Mouse (Mus musculus): Measurements from ENCODE around the gene Stat2. TPM values are rescaled to one million over a fixed set of nuclear protein-coding genes. Genes with fewer than 3 reads are reported as not detected.

Gene Stat2
- polyA plus RNA-seq, 1 experiment from 2014 or later: 11.8 TPM

- no peak overlapping the region; the same call in 1 of the 2 replicates for H3K4me3 ChIP-seq (ENCODE audit: low read length)
- H3K27ac ChIP-seq (ENCODE audit: low read depth, low read length): no peak overlapping the region
- H3K9ac ChIP-seq (ENCODE audit: low read depth, low read length): no peak overlapping the region; the same call in 1 of the 2 replicates
- peaks cover 20% of the 10 kb centered on the region for H3K4me1 ChIP-seq (ENCODE audit: control insufficient read depth, insufficient read depth, low read length)
- peak overlapping the region; percentile 63 for H3K4me2 ChIP-seq (replicated peaks; ENCODE audit: low read depth, low read length)
- 84% methylated on average over 3 of the region's 3 CpGs for WGBS
- H3K27me3 ChIP-seq (ENCODE audit: control insufficient read depth, insufficient read depth, low read length): no peaks in the 10 kb centered on the region
- ATAC-seq (ENCODE audit: low FRiP score, low TSS enrichment): no peak
- H3K36me3 ChIP-seq (ENCODE audit: control insufficient read depth, insufficient read depth, low read length): peaks cover 7% of the 10 kb centered on the region
- H3K9me3 ChIP-seq (ENCODE audit: control insufficient read depth, low read length): no peaks in the 10 kb centered on the region
Observed at GRCm38 (mm10) chr10:128336597-128336996, 66.2 kb downstream of the Stat2 start.

- peak within 1 kb of the TSS; percentile 85 for H3K9ac ChIP-seq (ENCODE audit: low read depth, low read length)
- peak within 1 kb of the TSS; percentile 87 for H3K27ac ChIP-seq (ENCODE audit: low read depth, low read length)
- H3K27me3 ChIP-seq (ENCODE audit: control insufficient read depth, insufficient read depth, low read length): no peaks in the 10 kb centered on the region
- under 1% methylated on average over 61 of the region's 61 CpGs for WGBS
- no peaks in the 10 kb centered on the region for H3K9me3 ChIP-seq (ENCODE audit: control insufficient read depth, low read length)
- ATAC-seq (ENCODE audit: low FRiP score, low TSS enrichment): peak; percentile 98
- H3K4me1 ChIP-seq (ENCODE audit: control insufficient read depth, insufficient read depth, low read length): peaks cover 20% of the 10 kb centered on the region
- peaks cover 7% of the 10 kb centered on the region for H3K36me3 ChIP-seq (ENCODE audit: control insufficient read depth, insufficient read depth, low read length)
- H3K4me3 ChIP-seq (ENCODE audit: low read length): peak within 1 kb of the TSS; percentile 86
- H3K4me2 ChIP-seq (replicated peaks; ENCODE audit: low read depth, low read length): peak within 1 kb of the TSS; percentile 85
Observed at GRCm38 (mm10) chr10:128337306-128338181, 67.2 kb downstream of the Stat2 start, which contains the start of gene Cs. Gene Cs (plus strand): TSS chr10:128337734.

GRCm38 (mm10) chr10:128338415-128338814, 68.1 kb downstream of the Stat2 start:
- H3K9ac ChIP-seq (ENCODE audit: low read depth, low read length): peak overlapping the region; percentile 85
- no peaks in the 10 kb centered on the region for H3K27me3 ChIP-seq (ENCODE audit: control insufficient read depth, insufficient read depth, low read length)
- WGBS: 17% methylated on average over 5 of the region's 5 CpGs
- peak overlapping the region; percentile 87 for H3K27ac ChIP-seq (ENCODE audit: low read depth, low read length)
- H3K4me1 ChIP-seq (ENCODE audit: control insufficient read depth, insufficient read depth, low read length): peaks cover 23% of the 10 kb centered on the region
- peak overlapping the region; percentile 85 for H3K4me2 ChIP-seq (replicated peaks; ENCODE audit: low read depth, low read length)
- peak overlapping the region; percentile 86 for H3K4me3 ChIP-seq (ENCODE audit: low read length)
- peaks cover 7% of the 10 kb centered on the region for H3K36me3 ChIP-seq (ENCODE audit: control insufficient read depth, insufficient read depth, low read length)
- no peak; the same call in 1 of the 2 replicates for ATAC-seq (ENCODE audit: low FRiP score, low TSS enrichment)
- no peaks in the 10 kb centered on the region for H3K9me3 ChIP-seq (ENCODE audit: control insufficient read depth, low read length)

- Histone ChIP-seq H3K4me2 (replicated peaks; ENCODE audit: low read depth, low read length) (peak overlapping the region; percentile 85), H3K9me3 (ENCODE audit: control insufficient read depth, low read length) (no peaks in the 10 kb centered on the region), H3K27me3 (ENCODE audit: control insufficient read depth, insufficient read depth, low read length) (no peaks in the 10 kb centered on the region), H3K27ac (ENCODE audit: low read depth, low read length) (no peak overlapping the region), H3K36me3 (ENCODE audit: control insufficient read depth, insufficient read depth, low read length) (peaks cover 7% of the 10 kb centered on the region), H3K4me3 (ENCODE audit: low read length) (peak overlapping the region; percentile 86), H3K9ac (ENCODE audit: low read depth, low read length) (peak overlapping the region; percentile 85; the same call in 1 of the 2 replicates), H3K4me1 (ENCODE audit: control insufficient read depth, insufficient read depth, low read length) (peaks cover 24% of the 10 kb centered on the region)
- no peak for ATAC-seq (ENCODE audit: low FRiP score, low TSS enrichment)
- WGBS: 86% methylated on average over 2 of the region's 2 CpGs
Observed at GRCm38 (mm10) chr10:128338948-128339347, 68.6 kb downstream of the Stat2 start.

- no peak overlapping the region for H3K27ac ChIP-seq (ENCODE audit: low read depth, low read length)
- peaks cover 32% of the 10 kb centered on the region for H3K4me1 ChIP-seq (ENCODE audit: control insufficient read depth, insufficient read depth, low read length)
- peaks cover 7% of the 10 kb centered on the region for H3K36me3 ChIP-seq (ENCODE audit: control insufficient read depth, insufficient read depth, low read length)
- H3K27me3 ChIP-seq (ENCODE audit: control insufficient read depth, insufficient read depth, low read length): no peaks in the 10 kb centered on the region
- H3K9ac ChIP-seq (ENCODE audit: low read depth, low read length): no peak overlapping the region
- no peak for ATAC-seq (ENCODE audit: low FRiP score, low TSS enrichment)
- 91% methylated on average over 2 of the region's 2 CpGs for WGBS
- no peak overlapping the region for H3K4me3 ChIP-seq (ENCODE audit: low read length)
- H3K4me2 ChIP-seq (replicated peaks; ENCODE audit: low read depth, low read length): no peak overlapping the region
- no peaks in the 10 kb centered on the region for H3K9me3 ChIP-seq (ENCODE audit: control insufficient read depth, low read length)
Observed at GRCm38 (mm10) chr10:128340257-128340656, 69.9 kb downstream of the Stat2 start.

Other genes starting within 250 kb of the Stat2 start
- 967 and 1,287 TPM in 2 replicates for gene Naca, start 235.0 kb upstream of the Stat2 start, polyA plus RNA-seq (2014; fragmentation: Nextera tagmentation; extraction: Ambion mirVana)
- 566 and 622 TPM in 2 replicates for gene Ptges3, start 211.6 kb upstream of the Stat2 start, polyA plus RNA-seq (2014; fragmentation: Nextera tagmentation; extraction: Ambion mirVana)
- 2,294 and 2,764 TPM in 2 replicates for gene Atp5b, start 187.3 kb upstream of the Stat2 start, polyA plus RNA-seq (2014; fragmentation: Nextera tagmentation; extraction: Ambion mirVana)
- 17.6 and 33.7 TPM in 2 replicates for gene Baz2a, start 179.0 kb upstream of the Stat2 start, polyA plus RNA-seq (2014; fragmentation: Nextera tagmentation; extraction: Ambion mirVana)
- 35.6 and 36.0 TPM in 2 replicates for gene Rbms2, start 90.3 kb upstream of the Stat2 start, polyA plus RNA-seq (2014; fragmentation: Nextera tagmentation; extraction: Ambion mirVana)
- 0.89 and 1.1 TPM in 2 replicates for gene Gls2, start 76.1 kb upstream of the Stat2 start, polyA plus RNA-seq (2014; fragmentation: Nextera tagmentation; extraction: Ambion mirVana)
- gene Spryd4, start 58.8 kb upstream of the Stat2 start, polyA plus RNA-seq (2014; fragmentation: Nextera tagmentation; extraction: Ambion mirVana): 31.1 and 34.8 TPM in 2 replicates
- not detected in 2 replicates for gene Mip, start 44.7 kb upstream of the Stat2 start, polyA plus RNA-seq (2014; fragmentation: Nextera tagmentation; extraction: Ambion mirVana)
- gene Timeless, start 38.5 kb upstream of the Stat2 start, polyA plus RNA-seq (2014; fragmentation: Nextera tagmentation; extraction: Ambion mirVana): 47.8 and 68.2 TPM in 2 replicates
- 0.29 and 0.70 TPM in 2 replicates for gene Apon, start 16.5 kb upstream of the Stat2 start, polyA plus RNA-seq (2014; fragmentation: Nextera tagmentation; extraction: Ambion mirVana)
- not detected in 2 replicates for gene Apof, start 1.9 kb upstream of the Stat2 start, polyA plus RNA-seq (2014; fragmentation: Nextera tagmentation; extraction: Ambion mirVana)
- 0.24 and 0.29 TPM in 2 replicates for gene Il23a, start 28.2 kb downstream of the Stat2 start, polyA plus RNA-seq (2014; fragmentation: Nextera tagmentation; extraction: Ambion mirVana)
- gene Pan2, start 32.8 kb downstream of the Stat2 start, polyA plus RNA-seq (2014; fragmentation: Nextera tagmentation; extraction: Ambion mirVana): 32.6 and 44.0 TPM in 2 replicates
- gene Cnpy2, start 51.9 kb downstream of the Stat2 start, polyA plus RNA-seq (2014; fragmentation: Nextera tagmentation; extraction: Ambion mirVana): 347 and 389 TPM in 2 replicates
- 135 and 225 TPM in 2 replicates for gene Cs, start 67.2 kb downstream of the Stat2 start, polyA plus RNA-seq (2014; fragmentation: Nextera tagmentation; extraction: Ambion mirVana)
- 15.5 and 18.6 TPM in 2 replicates for gene Coq10a, start 98.4 kb downstream of the Stat2 start, polyA plus RNA-seq (2014; fragmentation: Nextera tagmentation; extraction: Ambion mirVana)
- 12.7 and 19.3 TPM in 2 replicates for gene Ankrd52, start 106.6 kb downstream of the Stat2 start, polyA plus RNA-seq (2014; fragmentation: Nextera tagmentation; extraction: Ambion mirVana)
- gene Slc39a5, start 130.7 kb downstream of the Stat2 start, polyA plus RNA-seq (2014; fragmentation: Nextera tagmentation; extraction: Ambion mirVana): 15.1 and 22.6 TPM in 2 replicates
- gene Nabp2, start 140.9 kb downstream of the Stat2 start, polyA plus RNA-seq (2014; fragmentation: Nextera tagmentation; extraction: Ambion mirVana): 87.8 and 103 TPM in 2 replicates
- 35.6 and 36.4 TPM in 2 replicates for gene Rnf41, start 141.1 kb downstream of the Stat2 start, polyA plus RNA-seq (2014; fragmentation: Nextera tagmentation; extraction: Ambion mirVana)
- 64.8 and 96.7 TPM in 2 replicates for gene Smarcc2, start 188.7 kb downstream of the Stat2 start, polyA plus RNA-seq (2014; fragmentation: Nextera tagmentation; extraction: Ambion mirVana)
- 921 and 980 TPM in 2 replicates for gene Myl6, start 223.6 kb downstream of the Stat2 start, polyA plus RNA-seq (2014; fragmentation: Nextera tagmentation; extraction: Ambion mirVana)
- 3.2 and 3.5 TPM in 2 replicates for gene Myl6b, start 228.1 kb downstream of the Stat2 start, polyA plus RNA-seq (2014; fragmentation: Nextera tagmentation; extraction: Ambion mirVana)